Mouse (Mus musculus): Measurements from ENCODE around the gene Cntnap5b.

Cntnap5b gene

GRCm38 (mm10) chr1:100171566-100171965 lies 399.0 kb downstream of the Cntnap5b start:
- no peak for DNase-seq (ENCODE audit: low read depth)

- DNase-seq (ENCODE audit: low read depth): peak; percentile 99
Measured at GRCm38 (mm10) chr1:100180050-100180449, 407.5 kb downstream of the Cntnap5b start.

GRCm38 (mm10) chr1:100231980-100232608 lies 459.5 kb downstream of the Cntnap5b start:
- no peak for DNase-seq (ENCODE audit: low read depth)

GRCm38 (mm10) chr1:100251964-100252363 lies 479.4 kb downstream of the Cntnap5b start:
- DNase-seq (ENCODE audit: low read depth): no peak

GRCm38 (mm10) chr1:100310687-100311086 lies 538.1 kb downstream of the Cntnap5b start:
- no peak for DNase-seq (ENCODE audit: low read depth)

GRCm38 (mm10) chr1:100331066-100331465 lies 558.5 kb downstream of the Cntnap5b start:
- no peak for DNase-seq (ENCODE audit: low read depth)

GRCm38 (mm10) chr1:100369415-100370113 lies 597.0 kb downstream of the Cntnap5b start:
- DNase-seq (ENCODE audit: low read depth): no peak

GRCm38 (mm10) chr1:100386252-100386651 lies 613.7 kb downstream of the Cntnap5b start:
- no peak for DNase-seq (ENCODE audit: low read depth)

- DNase-seq (ENCODE audit: low read depth): no peak
Measured at GRCm38 (mm10) chr1:100394034-100394433, 621.5 kb downstream of the Cntnap5b start.

GRCm38 (mm10) chr1:100416658-100417224 lies 644.2 kb downstream of the Cntnap5b start:
- no peak for DNase-seq (ENCODE audit: low read depth)

GRCm38 (mm10) chr1:100430038-100430774 lies 657.6 kb downstream of the Cntnap5b start:
- no peak for DNase-seq (ENCODE audit: low read depth)

- no peak for DNase-seq (ENCODE audit: low read depth)
Measured at GRCm38 (mm10) chr1:100463877-100464276, 691.3 kb downstream of the Cntnap5b start.

- DNase-seq (ENCODE audit: low read depth): no peak
Measured at GRCm38 (mm10) chr1:100465226-100465625, 692.7 kb downstream of the Cntnap5b start.

- DNase-seq (ENCODE audit: low read depth): no peak
Measured at GRCm38 (mm10) chr1:100467595-100467994, 695.0 kb downstream of the Cntnap5b start.

- no peak for DNase-seq (ENCODE audit: low read depth)
Measured at GRCm38 (mm10) chr1:100509866-100510265, 737.3 kb downstream of the Cntnap5b start.

Measured in naive thymus-derived CD4-positive, alpha-beta T cell, adult 2 months (primary cell).